Mouse (Mus musculus) embryonic facial prominence, embryonic 14.5 days (tissue): ENCODE data around the gene Gldc. TPM values are rescaled to one million over a fixed set of nuclear protein-coding genes. Genes with fewer than 3 reads are reported as not detected.
A peak's percentile ranks its signal among the peaks of the same experiment; 100 is the strongest.

Experiments used
- ATAC-seq: fragments of 200-750 bp; cut with Nextera tagmentation; 2 replicates; pipeline ENCODE4 v1.8.0; 2017; ENCODE audit warnings: low read depth, moderate number of reproducible peaks, moderate TSS enrichment
- DNase-seq: peaks from one replicate; pipeline ENCODE4 v3.0.0-alpha.2; 2015; ENCODE audit warnings: low spot score
- H3K27ac ChIP-seq: fragments of 300-500 bp; sonication (generic); replicated peaks from 2 replicates; pipeline ENCODE4 v1.5.1; 2014; ENCODE audit warnings: low read depth, mild to moderate bottlenecking, low read length, moderate library complexity
- H3K27me3 ChIP-seq: fragments of 300-500 bp; sonication (generic); replicated peaks from 2 replicates; pipeline ENCODE4 v1.6.1; 2014; ENCODE audit warnings: low read length; ENCODE audit not compliant: control insufficient read depth, insufficient read depth
- H3K36me3 ChIP-seq: fragments of 300-500 bp; sonication (generic); 2 replicates; pipeline ENCODE4 v1.6.1; 2014; ENCODE audit warnings: low read length, mixed read lengths; ENCODE audit not compliant: control insufficient read depth, insufficient read depth
- H3K4me1 ChIP-seq: fragments of 300-500 bp; sonication (generic); 2 replicates; pipeline ENCODE4 v1.6.1; 2014; ENCODE audit warnings: antibody characterized with exemption, low read length; ENCODE audit not compliant: control insufficient read depth, insufficient read depth
- H3K4me2 ChIP-seq: fragments of 300-500 bp; sonication (generic); 2 replicates; pipeline ENCODE4 v1.6.1; 2014; ENCODE audit warnings: low read depth, mild to moderate bottlenecking, low read length, moderate library complexity, mixed read lengths
- H3K4me3 ChIP-seq: fragments of 300-500 bp; sonication (generic); 2 replicates; pipeline ENCODE4 v1.5.1; 2014; ENCODE audit warnings: low read depth, mild to moderate bottlenecking, low read length
- H3K9ac ChIP-seq: fragments of 300-500 bp; sonication (generic); 2 replicates; pipeline ENCODE4 v1.6.1; 2014; ENCODE audit warnings: low read depth, mild to moderate bottlenecking, low read length, moderate library complexity, mixed read lengths
- H3K9me3 ChIP-seq: fragments of 300-500 bp; sonication (generic); 2 replicates; pipeline ENCODE4 v1.6.1; 2016; ENCODE audit warnings: low read length; ENCODE audit not compliant: control insufficient read depth
- WGBS: fragments of 180-500 bp; shearing (Covaris S2); extraction: QIAGEN DNeasy Blood & Tissue Kit; methylation state at CpG from one replicate; pipeline ENCODE4 v1.1.7; 2014; 5-methylcytosine and 5-hydroxymethylcytosine counted together
- polyA plus RNA-seq: library from polyadenylated mRNA; unstranded; fragments of >200 nt; fragmentation: Nextera tagmentation; extraction: Ambion mirVana; gene quantifications from 2 replicates; pipeline ENCODE4 v1.2.1, GENCODE M21; 2014

The Gldc gene
- polyA plus RNA-seq, 1 experiment from 2014 or later, result 2.5 TPM

DNA sequence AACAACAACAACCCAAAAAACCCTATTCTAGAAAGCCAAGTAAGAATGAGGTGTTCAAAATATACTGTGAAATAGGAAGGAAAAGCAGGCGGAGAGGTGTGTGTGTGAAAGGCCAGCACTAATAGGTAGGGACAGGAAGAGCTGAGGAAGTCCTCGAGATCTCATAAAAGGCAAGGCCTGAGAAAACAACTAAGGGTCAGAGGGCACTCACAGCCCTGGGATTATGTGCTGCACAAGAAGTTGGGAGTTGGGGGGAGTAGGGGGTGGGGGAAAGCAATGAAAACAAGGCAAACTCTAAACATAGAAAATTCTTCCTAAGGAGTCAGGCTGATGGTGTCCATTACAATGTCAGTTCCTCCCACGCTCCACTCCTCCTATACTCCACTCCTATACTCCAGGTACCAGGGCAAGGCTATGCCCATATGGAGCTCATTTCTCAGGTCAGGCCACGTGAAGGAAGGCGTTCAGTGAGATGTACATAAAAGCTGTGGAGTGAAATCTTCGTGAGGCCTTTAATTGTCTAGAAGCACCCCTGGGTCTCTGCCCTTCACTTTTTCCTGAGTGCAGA lies 25.9 kb downstream of the Gldc start:
- no peaks in the 10 kb centered on the region for H3K9me3 ChIP-seq
- H3K36me3 ChIP-seq, result no peaks in the 10 kb centered on the region
- H3K4me3 ChIP-seq, result no peak overlapping the region
- H3K4me2 ChIP-seq, result no peak overlapping the region
- H3K27ac ChIP-seq, result no peak overlapping the region
- no peaks in the 10 kb centered on the region for H3K27me3 ChIP-seq
- 20% methylated on average over 6 of the region's 6 CpGs for WGBS
- H3K4me1 ChIP-seq, result no peaks in the 10 kb centered on the region
- DNase-seq, result no peak
- no peak for ATAC-seq
- H3K9ac ChIP-seq, result no peak overlapping the region

DNA sequence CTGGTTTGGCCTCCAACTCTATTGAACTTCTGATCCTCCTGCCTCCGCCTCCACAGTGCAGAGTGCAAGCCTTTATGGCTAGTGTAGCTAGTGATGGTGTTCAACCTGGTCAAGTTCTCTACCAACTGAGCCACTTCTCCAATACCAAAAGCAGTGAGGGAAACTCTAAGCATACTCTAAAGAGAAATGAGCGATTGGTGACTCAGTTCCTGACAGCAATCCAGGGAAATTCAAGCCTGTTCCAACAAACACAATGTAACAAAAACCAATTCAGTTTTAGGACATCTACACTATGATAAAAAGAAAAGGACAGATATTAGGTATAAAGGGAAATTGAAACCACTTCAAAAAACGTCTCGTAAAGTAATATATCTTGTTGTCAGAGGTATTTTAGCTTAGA lies 27.9 kb downstream of the Gldc start:
- 89% methylated on average over 4 of the region's 4 CpGs for WGBS
- no peak for ATAC-seq

GRCm38 (mm10) chr19:30146761-30147160 lies 28.5 kb downstream of the Gldc start:
- DNase-seq (no peak), ATAC-seq (no peak)
- Histone ChIP-seq H3K27me3 (no peaks in the 10 kb centered on the region), H3K4me3 (no peak overlapping the region), H3K9ac (no peak overlapping the region), H3K36me3 (no peaks in the 10 kb centered on the region), H3K4me2 (no peak overlapping the region), H3K9me3 (no peaks in the 10 kb centered on the region), H3K4me1 (no peaks in the 10 kb centered on the region), H3K27ac (no peak overlapping the region)
- 73% methylated on average over 6 of the region's 6 CpGs for WGBS

More for the DNA sequence above, 27.9 kb downstream of the Gldc start:
- Histone ChIP-seq H3K4me1 (no peaks in the 10 kb centered on the region), H3K4me3 (no peak overlapping the region), H3K9me3 (no peaks in the 10 kb centered on the region), H3K36me3 (no peaks in the 10 kb centered on the region), H3K4me2 (no peak overlapping the region), H3K27me3 (no peaks in the 10 kb centered on the region), H3K9ac (no peak overlapping the region), H3K27ac (no peak overlapping the region)
- no peak for DNase-seq

DNA sequence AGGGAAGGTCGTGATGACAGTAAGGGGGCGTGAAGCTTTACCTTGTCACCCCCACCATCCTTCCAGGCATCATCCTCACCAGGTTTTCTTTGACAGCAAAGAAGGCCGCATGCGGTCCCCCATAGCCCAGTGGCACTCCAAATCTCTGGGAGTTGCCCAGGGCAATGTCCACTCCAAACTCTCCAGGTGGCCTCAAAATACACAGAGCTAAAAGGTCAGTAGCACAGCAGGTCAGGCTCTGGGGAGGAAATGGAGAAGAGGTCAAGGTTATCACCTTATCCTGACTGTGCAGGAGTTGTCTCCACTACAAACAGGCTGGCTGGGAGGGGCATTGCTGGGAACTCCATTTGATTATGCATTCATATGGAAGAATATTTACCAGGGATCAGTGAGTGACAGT lies 30.1 kb downstream of the Gldc start:
- ATAC-seq (no peak), DNase-seq (no peak)
- H3K4me2 ChIP-seq, result no peak overlapping the region
- no peaks in the 10 kb centered on the region for H3K4me1 ChIP-seq
- no peaks in the 10 kb centered on the region for H3K27me3 ChIP-seq
- WGBS, result 88% methylated on average over 4 of the region's 4 CpGs
- no peaks in the 10 kb centered on the region for H3K9me3 ChIP-seq
- H3K4me3 ChIP-seq, result no peak overlapping the region
- no peak overlapping the region for H3K27ac ChIP-seq
- no peak overlapping the region for H3K9ac ChIP-seq
- no peaks in the 10 kb centered on the region for H3K36me3 ChIP-seq

- H3K36me3 ChIP-seq, result no peaks in the 10 kb centered on the region
- no peak overlapping the region for H3K9ac ChIP-seq
- H3K4me2 ChIP-seq, result no peak overlapping the region
- ATAC-seq (no peak), DNase-seq (no peak)
- no peaks in the 10 kb centered on the region for H3K27me3 ChIP-seq
- H3K9me3 ChIP-seq, result no peaks in the 10 kb centered on the region
- H3K27ac ChIP-seq, result no peak overlapping the region
- no peaks in the 10 kb centered on the region for H3K4me1 ChIP-seq
- 86% methylated on average over 1 of the region's 1 CpGs for WGBS
- no peak overlapping the region for H3K4me3 ChIP-seq
Observed at GRCm38 (mm10) chr19:30136308-30136707, 38.9 kb downstream of the Gldc start.

- no peak overlapping the region for H3K4me3 ChIP-seq
- no peak overlapping the region for H3K4me2 ChIP-seq
- WGBS, result 74% methylated on average over 4 of the region's 4 CpGs
- no peaks in the 10 kb centered on the region for H3K9me3 ChIP-seq
- peak; percentile 79 for DNase-seq
- H3K9ac ChIP-seq, result no peak overlapping the region
- H3K36me3 ChIP-seq, result no peaks in the 10 kb centered on the region
- H3K4me1 ChIP-seq, result no peaks in the 10 kb centered on the region
- H3K27me3 ChIP-seq, result no peaks in the 10 kb centered on the region
- no peak overlapping the region for H3K27ac ChIP-seq
- ATAC-seq, result no peak
Observed at GRCm38 (mm10) chr19:30128177-30128576, 47.1 kb downstream of the Gldc start.

GRCm38 (mm10) chr19:30125670-30126059 lies 49.6 kb downstream of the Gldc start:
- Histone ChIP-seq H3K4me3 (no peak overlapping the region), H3K4me2 (no peak overlapping the region), H3K27me3 (no peaks in the 10 kb centered on the region), H3K4me1 (no peaks in the 10 kb centered on the region), H3K9ac (no peak overlapping the region), H3K36me3 (no peaks in the 10 kb centered on the region), H3K9me3 (no peaks in the 10 kb centered on the region), H3K27ac (no peak overlapping the region)
- 84% methylated on average over 7 of the region's 7 CpGs for WGBS
- ATAC-seq, result no peak
- DNase-seq, result no peak

- no peaks in the 10 kb centered on the region for H3K9me3 ChIP-seq
- no peaks in the 10 kb centered on the region for H3K27me3 ChIP-seq
- DNase-seq (no peak), ATAC-seq (no peak)
- H3K4me3 ChIP-seq, result no peak overlapping the region
- H3K4me1 ChIP-seq, result no peaks in the 10 kb centered on the region
- no peak overlapping the region for H3K4me2 ChIP-seq
- H3K36me3 ChIP-seq, result no peaks in the 10 kb centered on the region
- WGBS, result 77% methylated on average over 7 of the region's 7 CpGs
- no peak overlapping the region for H3K9ac ChIP-seq
- H3K27ac ChIP-seq, result no peak overlapping the region
Observed at GRCm38 (mm10) chr19:30124999-30125669, 50.1 kb downstream of the Gldc start.
